Mouse (Mus musculus) liver, adult 2 months (tissue): ENCODE measurements around the gene Hacd1.

Experiments used
- CTCF ChIP-seq: fragments of 200-500 bp; IDR thresholded peaks from 2 replicates; pipeline ENCODE4 v1.5.1; 2011; ENCODE audit warnings: low read depth, low read length, control low read depth
- POLR2A ChIP-seq: fragments of 200-500 bp; IDR thresholded peaks from 2 replicates; pipeline ENCODE4 v1.6.1; 2011; ENCODE audit warnings: low read length, control low read depth; ENCODE audit not compliant: insufficient read depth; ENCODE audit errors: extremely low read depth

DNA sequence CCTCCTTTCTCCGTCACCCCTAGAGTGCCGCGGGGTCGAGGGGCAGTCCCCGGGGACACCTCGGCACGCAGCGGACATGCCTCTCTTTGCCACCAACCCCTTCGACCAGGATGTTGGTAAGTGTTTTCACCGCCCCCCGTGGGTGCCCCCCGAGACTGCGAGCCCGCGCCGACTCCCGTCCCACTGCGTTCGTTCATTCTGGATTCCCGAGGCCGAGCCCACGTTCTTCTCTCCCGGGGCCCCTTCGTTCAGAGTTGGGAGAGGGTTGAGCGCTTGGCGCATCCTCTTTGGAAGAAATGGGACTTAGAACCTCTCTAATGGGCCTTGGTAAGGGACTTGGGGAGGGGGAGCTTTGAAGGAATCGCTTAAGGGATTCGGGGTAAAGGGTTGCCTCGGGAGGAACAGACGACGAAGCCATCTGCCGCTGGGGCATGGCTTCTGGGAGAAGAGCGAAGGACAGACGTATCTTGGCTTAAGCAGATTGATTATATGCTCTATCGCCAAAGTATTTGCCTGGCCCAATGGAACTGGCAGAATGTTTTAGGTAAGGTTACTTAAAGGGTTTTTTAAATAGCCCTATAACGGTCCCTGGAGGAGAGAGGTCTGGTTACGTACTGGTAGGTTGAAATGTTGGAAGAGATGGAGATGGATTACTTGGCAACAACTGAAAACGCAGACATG is 18.4 kb upstream of the Hacd1 start:
- TF ChIP-seq POLR2A: no peak
- TF ChIP-seq CTCF: no peak
